Mouse (Mus musculus): Measurements from ENCODE around the gene Prlr. TPM values are rescaled to one million over a fixed set of nuclear protein-coding genes. Genes with fewer than 3 reads are reported as not detected.

Gene Prlr
- polyA plus RNA-seq, 1 experiment: 0.15 TPM

DNA sequence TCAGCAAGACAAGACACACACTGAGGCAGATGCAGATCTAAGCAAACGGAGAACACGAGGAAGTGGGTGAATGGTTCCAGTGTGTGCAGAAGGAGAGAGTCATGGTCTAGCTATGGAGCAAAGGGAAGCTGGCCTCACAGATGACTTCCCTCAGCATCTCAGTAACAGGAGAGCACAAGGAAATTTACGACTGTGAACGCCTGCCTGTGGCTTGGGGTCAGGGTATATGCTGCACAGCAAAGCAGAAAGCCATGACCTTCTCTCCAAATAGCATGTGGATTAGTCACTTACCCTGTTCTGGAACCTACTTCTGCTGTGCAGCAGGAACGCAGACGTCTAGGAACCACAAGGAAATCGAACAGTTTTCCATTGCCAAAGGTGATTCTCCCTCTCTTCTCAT lies 1.4 kb upstream of the Prlr start:
- H3K27me3 ChIP-seq (ENCODE audit: control insufficient read depth, insufficient read depth, low read length): no peaks in the 10 kb centered on the region
- WGBS: 46% methylated on average over 7 of the region's 7 CpGs
- no peak for DNase-seq (ENCODE audit: low read depth in 1 of 2, low spot score in 2 of 2)

DNA sequence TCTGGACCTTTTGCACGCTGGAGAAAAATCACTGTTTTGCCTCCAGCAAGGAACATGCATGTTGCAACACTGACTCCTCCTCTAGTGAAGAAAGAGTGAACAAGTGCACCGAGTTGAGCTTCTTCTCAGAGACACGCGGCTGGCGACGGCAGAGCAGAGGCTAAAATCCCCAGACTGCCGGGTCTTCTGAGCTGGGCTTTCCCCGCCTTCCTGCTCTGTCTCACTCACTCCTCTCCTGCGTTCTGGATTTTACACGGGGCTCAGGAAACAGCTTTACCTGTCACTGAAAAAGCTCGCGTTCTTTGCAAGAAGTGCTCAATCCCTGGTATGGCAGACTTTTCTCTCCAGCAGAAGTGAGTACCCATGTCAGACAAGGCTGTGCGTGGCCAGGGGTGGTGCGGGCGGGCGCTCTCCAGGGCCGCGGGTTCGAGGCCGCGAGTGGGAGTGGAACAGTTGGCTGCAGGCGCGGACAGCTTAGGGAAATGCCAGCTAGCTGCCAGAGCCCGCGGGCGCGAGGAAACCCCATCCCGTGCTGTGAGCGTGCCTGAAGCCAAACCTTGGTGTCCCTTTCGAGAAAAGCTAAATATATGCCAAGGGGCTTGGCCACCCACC lies 587 bp downstream of the Prlr start:
- H3K4me3 ChIP-seq (ENCODE audit: extremely low read depth, insufficient read depth, insufficient read length): peak overlapping the region; percentile 42; the same call in 1 of the 2 replicates
- H3K27me3 ChIP-seq (ENCODE audit: control insufficient read depth, insufficient read depth, low read length): no peaks in the 10 kb centered on the region
- TF ChIP-seq POLR2A (IDR thresholded peaks at IDR 0.05; ENCODE audit: low read depth, low read length): no peak
- TF ChIP-seq CTCF (IDR thresholded peaks at IDR 0.05; ENCODE audit: extremely low read depth, insufficient read depth, insufficient read length, insufficient replicate concordance): no peak
- no peak for DNase-seq (ENCODE audit: low read depth in 1 of 2, low spot score in 2 of 2)
- 4% methylated on average over 30 of the region's 30 CpGs for WGBS
- peaks cover 2% of the 10 kb centered on the region; the same call in 1 of the 2 replicates for H3K4me1 ChIP-seq (ENCODE audit: control insufficient read depth, insufficient read depth, insufficient read length)
- H3K27ac ChIP-seq (ENCODE audit: insufficient read depth, low read length): no peak overlapping the region
- H3K36me3 ChIP-seq (ENCODE audit: control insufficient read depth, insufficient read depth, low read length): no peaks in the 10 kb centered on the region

More for the DNA sequence above, 1.4 kb upstream of the Prlr start:
- TF ChIP-seq POLR2A (IDR thresholded peaks at IDR 0.05; ENCODE audit: low read depth, low read length) (no peak), CTCF (IDR thresholded peaks at IDR 0.05; ENCODE audit: extremely low read depth, insufficient read depth, insufficient read length, insufficient replicate concordance) (no peak)
- Histone ChIP-seq H3K4me3 (ENCODE audit: extremely low read depth, insufficient read depth, insufficient read length) (no peak overlapping the region), H3K4me1 (ENCODE audit: control insufficient read depth, insufficient read depth, insufficient read length) (peaks cover 2% of the 10 kb centered on the region; the same call in 1 of the 2 replicates), H3K27ac (ENCODE audit: insufficient read depth, low read length) (no peak overlapping the region), H3K36me3 (ENCODE audit: control insufficient read depth, insufficient read depth, low read length) (no peaks in the 10 kb centered on the region)

- Histone ChIP-seq H3K4me3 (ENCODE audit: extremely low read depth, insufficient read depth, insufficient read length) (peak overlapping the region; percentile 42; the same call in 1 of the 2 replicates), H3K4me1 (ENCODE audit: control insufficient read depth, insufficient read depth, insufficient read length) (peaks cover 2% of the 10 kb centered on the region; the same call in 1 of the 2 replicates), H3K27me3 (ENCODE audit: control insufficient read depth, insufficient read depth, low read length) (no peaks in the 10 kb centered on the region), H3K36me3 (ENCODE audit: control insufficient read depth, insufficient read depth, low read length) (no peaks in the 10 kb centered on the region), H3K27ac (ENCODE audit: insufficient read depth, low read length) (no peak overlapping the region)
- TF ChIP-seq POLR2A (IDR thresholded peaks at IDR 0.05; ENCODE audit: low read depth, low read length) (no peak), CTCF (IDR thresholded peaks at IDR 0.05; ENCODE audit: extremely low read depth, insufficient read depth, insufficient read length, insufficient replicate concordance) (no peak)
- 9% methylated on average over 10 of the region's 10 CpGs for WGBS
- DNase-seq (ENCODE audit: low read depth in 1 of 2, low spot score in 2 of 2): no peak
Measured at GRCm38 (mm10) chr15:10178131-10178566, 1.1 kb downstream of the Prlr start.

DNA sequence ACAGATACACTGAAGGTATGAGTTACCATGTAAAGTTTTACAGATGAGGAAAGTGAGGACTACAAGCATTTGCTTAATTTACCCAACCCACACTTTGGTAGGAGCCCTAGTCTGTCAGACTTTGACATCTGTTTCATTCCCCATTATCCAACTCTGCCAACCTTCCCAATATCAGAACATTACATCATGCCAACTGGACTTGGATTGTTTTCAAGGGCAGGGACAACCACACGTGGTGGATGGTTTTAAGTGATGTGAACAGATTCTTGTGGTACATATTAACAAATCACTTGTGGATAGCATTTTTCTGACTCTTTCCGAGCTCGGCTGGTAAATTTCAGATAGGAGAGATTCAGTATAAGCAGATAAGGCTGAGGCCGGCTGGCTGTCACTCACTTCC lies 3.7 kb downstream of the Prlr start:
- Histone ChIP-seq H3K4me3 (ENCODE audit: extremely low read depth, insufficient read depth, insufficient read length) (no peak overlapping the region), H3K4me1 (ENCODE audit: control insufficient read depth, insufficient read depth, insufficient read length) (peaks cover 2% of the 10 kb centered on the region; the same call in 1 of the 2 replicates), H3K27ac (ENCODE audit: insufficient read depth, low read length) (no peak overlapping the region), H3K36me3 (ENCODE audit: control insufficient read depth, insufficient read depth, low read length) (no peaks in the 10 kb centered on the region), H3K27me3 (ENCODE audit: control insufficient read depth, insufficient read depth, low read length) (no peaks in the 10 kb centered on the region)
- no peak for TF ChIP-seq CTCF (IDR thresholded peaks at IDR 0.05; ENCODE audit: extremely low read depth, insufficient read depth, insufficient read length, insufficient replicate concordance)
- TF ChIP-seq POLR2A (IDR thresholded peaks at IDR 0.05; ENCODE audit: low read depth, low read length): no peak
- no peak for DNase-seq (ENCODE audit: low read depth in 1 of 2, low spot score in 2 of 2)
- WGBS: 78% methylated on average over 4 of the region's 4 CpGs

- TF ChIP-seq CTCF (IDR thresholded peaks at IDR 0.05; ENCODE audit: extremely low read depth, insufficient read depth, insufficient read length, insufficient replicate concordance): no peak
- TF ChIP-seq POLR2A (IDR thresholded peaks at IDR 0.05; ENCODE audit: low read depth, low read length): no peak
- Histone ChIP-seq H3K4me3 (ENCODE audit: extremely low read depth, insufficient read depth, insufficient read length) (no peak overlapping the region), H3K27me3 (ENCODE audit: control insufficient read depth, insufficient read depth, low read length) (no peaks in the 10 kb centered on the region), H3K4me1 (ENCODE audit: control insufficient read depth, insufficient read depth, insufficient read length) (no peaks in the 10 kb centered on the region), H3K27ac (ENCODE audit: insufficient read depth, low read length) (no peak overlapping the region), H3K36me3 (ENCODE audit: control insufficient read depth, insufficient read depth, low read length) (no peaks in the 10 kb centered on the region)
- DNase-seq (ENCODE audit: low read depth in 1 of 2, low spot score in 2 of 2): no peak
- WGBS: 84% methylated on average over 6 of the region's 6 CpGs
Measured at GRCm38 (mm10) chr15:10192101-10192630, 15.1 kb downstream of the Prlr start.

- Histone ChIP-seq H3K4me1 (ENCODE audit: control insufficient read depth, insufficient read depth, insufficient read length) (no peaks in the 10 kb centered on the region), H3K36me3 (ENCODE audit: control insufficient read depth, insufficient read depth, low read length) (no peaks in the 10 kb centered on the region), H3K27ac (ENCODE audit: insufficient read depth, low read length) (no peak overlapping the region), H3K4me3 (ENCODE audit: extremely low read depth, insufficient read depth, insufficient read length) (no peak overlapping the region), H3K27me3 (ENCODE audit: control insufficient read depth, insufficient read depth, low read length) (no peaks in the 10 kb centered on the region)
- DNase-seq (ENCODE audit: low read depth in 1 of 2, low spot score in 2 of 2): no peak
- WGBS: 87% methylated on average over 5 of the region's 5 CpGs
- no peak for TF ChIP-seq CTCF (IDR thresholded peaks at IDR 0.05; ENCODE audit: extremely low read depth, insufficient read depth, insufficient read length, insufficient replicate concordance)
- no peak for TF ChIP-seq POLR2A (IDR thresholded peaks at IDR 0.05; ENCODE audit: low read depth, low read length)
Measured at GRCm38 (mm10) chr15:10200991-10201390, 24.0 kb downstream of the Prlr start.

Data from spleen, adult 2 months (tissue).